10 mouse cellular contexts compared by ENCODE assay signal in the genomic region with DNA sequence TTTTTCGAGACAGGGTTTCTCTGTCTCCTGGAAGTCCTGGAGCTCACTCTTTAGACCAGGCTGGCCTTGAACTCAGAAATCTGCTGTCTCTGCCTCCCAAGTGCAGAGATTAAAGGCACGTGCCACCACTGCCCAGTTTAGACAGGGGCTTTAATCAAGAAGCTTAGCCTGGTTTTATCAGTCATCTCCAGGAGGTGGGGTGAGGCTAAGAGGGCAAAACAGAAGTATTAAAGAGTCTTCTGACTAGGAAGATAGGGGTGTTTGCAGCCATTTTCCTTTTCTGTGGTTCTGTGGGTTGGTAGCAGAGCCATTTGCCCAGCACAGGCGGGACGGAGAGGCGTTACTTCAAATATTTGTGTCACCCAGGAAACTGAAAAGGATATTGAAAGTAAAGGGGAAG. TPM values are rescaled to one million over a fixed set of nuclear protein-coding genes. Genes with fewer than 3 reads are reported as not detected.
A peak's percentile ranks its signal among the peaks of the same experiment; 100 is the strongest.
DNase-seq lines count a peak whose midpoint lies in the region; ATAC-seq lines count a peak whose summit lies in the region.
"Had no signal": no experiment of that assay in that cellular context is flagged by ENCODE, and none has a peak within 500 bp of the region (broad histone marks: within the 10 kb centered on the region; RNA-seq: fewer than 3 reads in every experiment).

No protein-coding gene starts in this region.

- H3K27ac ChIP-seq in midbrain, embryonic 10.5 days (replicated peaks) = peak overlapping the region; percentile 99; the same call in 1 of the 2 replicates
- no peak overlapping the region; the same call in 1 of the 2 replicates for H3K27ac ChIP-seq in midbrain, embryonic 16.5 days (ENCODE audit: low read length)
- peak overlapping the region; percentile 83; the same call in 1 of the 2 replicates for H3K27ac ChIP-seq in intestine, embryonic 14.5 days (ENCODE audit: low read depth)
- peak overlapping the region; percentile 93; the same call in 1 of the 2 replicates for H3K27ac ChIP-seq in neural tube, embryonic 13.5 days (replicated peaks)

- WGBS in midbrain, embryonic 10.5 days = 73% methylated on average over 5 of the region's 5 CpGs
- WGBS in midbrain, embryonic 16.5 days = 75% methylated on average over 5 of the region's 5 CpGs
- WGBS in intestine, embryonic 14.5 days = 60% methylated on average over 5 of the region's 5 CpGs
- WGBS in neural tube, embryonic 13.5 days = 83% methylated on average over 5 of the region's 5 CpGs

- no peak overlapping the region for H3K9ac ChIP-seq in midbrain, embryonic 16.5 days (ENCODE audit: low read depth, low read length)
- 0 out of 2 replicates have a peak overlapping the region, but pooled peaks have one; percentile 45 for H3K9ac ChIP-seq in intestine, embryonic 14.5 days (ENCODE audit: low read length)
- peak overlapping the region; percentile 60; the same call in 1 of the 2 replicates for H3K9ac ChIP-seq in neural tube, embryonic 13.5 days

- H3K9me3 ChIP-seq in midbrain, embryonic 10.5 days (replicated peaks) = no peaks in the 10 kb centered on the region
- no peaks in the 10 kb centered on the region for H3K9me3 ChIP-seq in midbrain, embryonic 16.5 days (replicated peaks; ENCODE audit: control insufficient read depth, low read length, poor library complexity, severe bottlenecking)
- no peaks in the 10 kb centered on the region for H3K9me3 ChIP-seq in intestine, embryonic 14.5 days (ENCODE audit: control insufficient read depth, low read length)
- H3K9me3 ChIP-seq in neural tube, embryonic 13.5 days = no peaks in the 10 kb centered on the region

- peaks cover 44% of the 10 kb centered on the region for H3K36me3 ChIP-seq in midbrain, embryonic 10.5 days
- H3K36me3 ChIP-seq in midbrain, embryonic 16.5 days (ENCODE audit: control insufficient read depth, insufficient read depth, low read length) = no peaks in the 10 kb centered on the region
- H3K36me3 ChIP-seq in intestine, embryonic 14.5 days (ENCODE audit: control insufficient read depth, insufficient read depth, low read length) = peaks cover 17% of the 10 kb centered on the region; the same call in 1 of the 2 replicates
- peaks cover 8% of the 10 kb centered on the region; the same call in 1 of the 2 replicates for H3K36me3 ChIP-seq in neural tube, embryonic 13.5 days

- no peak for ATAC-seq in midbrain, embryonic 16.5 days
- ATAC-seq in intestine, embryonic 14.5 days (replicated peaks; ENCODE audit: low FRiP score, low TSS enrichment, low read depth) = no peak
- no peak for ATAC-seq in neural tube, embryonic 13.5 days (ENCODE audit: low read depth)

- H3K27me3 ChIP-seq in midbrain, embryonic 10.5 days (ENCODE audit: low read depth, poor library complexity, severe bottlenecking) = no peaks in the 10 kb centered on the region
- H3K27me3 ChIP-seq in midbrain, embryonic 16.5 days (ENCODE audit: control insufficient read depth, insufficient read depth, low read depth, low read length) = no peaks in the 10 kb centered on the region
- no peaks in the 10 kb centered on the region for H3K27me3 ChIP-seq in intestine, embryonic 14.5 days (replicated peaks; ENCODE audit: control insufficient read depth, insufficient read depth, low read length)
- H3K27me3 ChIP-seq in neural tube, embryonic 13.5 days = no peaks in the 10 kb centered on the region

- DNase-seq in cerebellum, adult 9-10 months = peak; percentile 36
- no peak for DNase-seq in cerebellum, adult 8-10 months
- no peak for DNase-seq in midbrain, embryonic 10.5 days (ENCODE audit: low spot score)
- no peak for DNase-seq in intestine, embryonic 14.5 days (ENCODE audit: low spot score)
- DNase-seq in adrenal gland, adult 8-10 months = no peak
- no peak for DNase-seq in cerebellum, adult 18-20 months
- DNase-seq: adrenal gland, postnatal 36 days; gastrocnemius, postnatal 25 days had no signal

- 0 out of 2 replicates have a peak overlapping the region, but pooled peaks have one; percentile 69 for H3K4me3 ChIP-seq in midbrain, embryonic 10.5 days
- H3K4me3 ChIP-seq in midbrain, embryonic 16.5 days (ENCODE audit: low read depth, low read length) = no peak overlapping the region
- 0 out of 2 replicates have a peak overlapping the region, but pooled peaks have one; percentile 72 for H3K4me3 ChIP-seq in intestine, embryonic 14.5 days (ENCODE audit: low read depth, low read length)
- H3K4me3 ChIP-seq in neural tube, embryonic 13.5 days = peak overlapping the region; percentile 95; the same call in 1 of the 2 replicates

- no peak overlapping the region; the same call in 1 of the 2 replicates for H3K4me2 ChIP-seq in midbrain, embryonic 16.5 days (ENCODE audit: low read length)
- H3K4me2 ChIP-seq in intestine, embryonic 14.5 days (ENCODE audit: low read length) = peak overlapping the region; percentile 51
- peak overlapping the region; percentile 92 for H3K4me2 ChIP-seq in neural tube, embryonic 13.5 days

- peaks cover 78% of the 10 kb centered on the region for H3K4me1 ChIP-seq in midbrain, embryonic 10.5 days
- peaks cover 58% of the 10 kb centered on the region for H3K4me1 ChIP-seq in midbrain, embryonic 16.5 days (ENCODE audit: control insufficient read depth, insufficient read depth, low read length)
- H3K4me1 ChIP-seq in intestine, embryonic 14.5 days (replicated peaks; ENCODE audit: control insufficient read depth, insufficient read depth, low read length) = peaks cover 35% of the 10 kb centered on the region
- H3K4me1 ChIP-seq in neural tube, embryonic 13.5 days (replicated peaks) = peaks cover 78% of the 10 kb centered on the region

RNA-seq across cellular contexts. Expression of gene Nutf2, which starts 1.1 kb away (rescaled TPM):
- 375 and 418 TPM in 2 replicates for polyA plus RNA-seq in midbrain, embryonic 10.5 days (2016; fragmentation: Nextera tagmentation; extraction: Ambion mirVana)
- polyA plus RNA-seq in midbrain, embryonic 16.5 days (2015; fragmentation: Nextera tagmentation; extraction: Ambion mirVana) = 146 and 153 TPM in 2 replicates
- polyA plus RNA-seq in intestine, embryonic 14.5 days (2014; fragmentation: Nextera tagmentation; extraction: Ambion mirVana) = 302 and 316 TPM in 2 replicates
- polyA plus RNA-seq in neural tube, embryonic 13.5 days (2015; fragmentation: Nextera tagmentation; extraction: Ambion mirVana) = 198 and 201 TPM in 2 replicates
- total RNA-seq in adrenal gland, adult 8-10 months (2022) = 10 to 100 TPM; 28.5 to 37.2 (median 29.0) TPM

RNA-seq across cellular contexts. Expression of gene Thap11, which starts 4.4 kb away (rescaled TPM):
- polyA plus RNA-seq in midbrain, embryonic 10.5 days (2016; fragmentation: Nextera tagmentation; extraction: Ambion mirVana) = 82.2 and 88.1 TPM in 2 replicates
- 50.6 and 53.4 TPM in 2 replicates for polyA plus RNA-seq in midbrain, embryonic 16.5 days (2015; fragmentation: Nextera tagmentation; extraction: Ambion mirVana)
- polyA plus RNA-seq in intestine, embryonic 14.5 days (2014; fragmentation: Nextera tagmentation; extraction: Ambion mirVana) = 58.0 and 61.1 TPM in 2 replicates
- polyA plus RNA-seq in neural tube, embryonic 13.5 days (2015; fragmentation: Nextera tagmentation; extraction: Ambion mirVana) = 61.4 and 64.1 TPM in 2 replicates
- 10 to 100 TPM; 38.2 to 45.1 (median 43.6) TPM for total RNA-seq in adrenal gland, adult 8-10 months (2022)

RNA-seq across cellular contexts. Expression of gene Cenpt, which starts 6.2 kb away (rescaled TPM):
- 55.7 and 62.6 TPM in 2 replicates for polyA plus RNA-seq in midbrain, embryonic 10.5 days (2016; fragmentation: Nextera tagmentation; extraction: Ambion mirVana)
- 45.9 and 59.5 TPM in 2 replicates for polyA plus RNA-seq in midbrain, embryonic 16.5 days (2015; fragmentation: Nextera tagmentation; extraction: Ambion mirVana)
- 39.2 and 40.1 TPM in 2 replicates for polyA plus RNA-seq in intestine, embryonic 14.5 days (2014; fragmentation: Nextera tagmentation; extraction: Ambion mirVana)
- 52.7 and 63.8 TPM in 2 replicates for polyA plus RNA-seq in neural tube, embryonic 13.5 days (2015; fragmentation: Nextera tagmentation; extraction: Ambion mirVana)
- total RNA-seq in adrenal gland, adult 8-10 months (2022) = 1 to 10 TPM; 6.2 to 9.7 (median 7.3) TPM

RNA-seq across cellular contexts. Expression of gene Edc4, which starts 21.4 kb away (rescaled TPM):
- 74.0 and 81.5 TPM in 2 replicates for polyA plus RNA-seq in midbrain, embryonic 10.5 days (2016; fragmentation: Nextera tagmentation; extraction: Ambion mirVana)
- 55.5 and 56.9 TPM in 2 replicates for polyA plus RNA-seq in midbrain, embryonic 16.5 days (2015; fragmentation: Nextera tagmentation; extraction: Ambion mirVana)
- 37.0 and 40.7 TPM in 2 replicates for polyA plus RNA-seq in intestine, embryonic 14.5 days (2014; fragmentation: Nextera tagmentation; extraction: Ambion mirVana)
- 43.9 and 48.6 TPM in 2 replicates for polyA plus RNA-seq in neural tube, embryonic 13.5 days (2015; fragmentation: Nextera tagmentation; extraction: Ambion mirVana)
- 10 to 100 TPM; 34.1 to 61.1 (median 46.6) TPM for total RNA-seq in adrenal gland, adult 8-10 months (2022)

RNA-seq across cellular contexts. Expression of gene Tsnaxip1, which starts 31.8 kb away (rescaled TPM):
- 0.22 and 0.23 TPM in 2 replicates for polyA plus RNA-seq in midbrain, embryonic 10.5 days (2016; fragmentation: Nextera tagmentation; extraction: Ambion mirVana)
- 0.77 and 0.93 TPM in 2 replicates for polyA plus RNA-seq in midbrain, embryonic 16.5 days (2015; fragmentation: Nextera tagmentation; extraction: Ambion mirVana)
- polyA plus RNA-seq in intestine, embryonic 14.5 days (2014; fragmentation: Nextera tagmentation; extraction: Ambion mirVana) = 0.11 TPM in 1 of 2 replicates, not detected in the other
- 0.46 and 0.54 TPM in 2 replicates for polyA plus RNA-seq in neural tube, embryonic 13.5 days (2015; fragmentation: Nextera tagmentation; extraction: Ambion mirVana)
- total RNA-seq in adrenal gland, adult 8-10 months (2022) = not detected
- total RNA-seq: adrenal gland, postnatal 36 days; gastrocnemius, postnatal 25 days had no signal
